Mouse (Mus musculus) gastrocnemius, adult 2 months (tissue): Measurements from ENCODE around the gene Cd59a. TPM values are rescaled to one million over a fixed set of nuclear protein-coding genes. Genes with fewer than 3 reads are reported as not detected.
A peak's percentile ranks its signal among the peaks of the same experiment; 100 is the strongest.

Experiments used
- DNase-seq: peaks from one replicate; pipeline ENCODE4 v3.0.0; 2022
- H3K27ac ChIP-seq: fragments of 200-600 bp; 2 replicates; pipeline ENCODE4 v1.8.1; 2022; ENCODE audit warnings: mild to moderate bottlenecking
- H3K4me3 ChIP-seq: fragments of 200-600 bp; 2 replicates; pipeline ENCODE4 v1.8.1; 2022; ENCODE audit warnings: mild to moderate bottlenecking, moderate library complexity
- CTCF ChIP-seq: fragments of 200-600 bp; IDR thresholded peaks from 2 replicates; pipeline ENCODE4 v1.8.1; 2022; ENCODE audit warnings: antibody characterized with exemption, mild to moderate bottlenecking, moderate library complexity
- intact Hi-C: fragments of 180-260 bp; cut with DNase I; formaldehyde crosslinking; loops from one replicate; pipeline ENCODE4 v1.15.1; 2025
- total RNA-seq, 2 experiments: library from RNA; stranded (reverse); gene quantifications; 2 replicates each; pipeline ENCODE4 v1.2.3; 2021

Cd59a gene
- total RNA-seq, 2 experiments from 2014 or later = 14.3 to 18.4 TPM

- intact Hi-C loops = loop anchor here (5.0 kb wide), 1 partner anchor 189 kb away; no protein-coding TSS in a partner anchor
- no peak for DNase-seq
- Histone ChIP-seq H3K4me3 (no peak overlapping the region), H3K27ac (no peak overlapping the region)
- no peak for TF ChIP-seq CTCF
These were observed 37.6 kb downstream of the Cd59a start for GRCm38 (mm10) chr2:104133042-104133810.

DNA sequence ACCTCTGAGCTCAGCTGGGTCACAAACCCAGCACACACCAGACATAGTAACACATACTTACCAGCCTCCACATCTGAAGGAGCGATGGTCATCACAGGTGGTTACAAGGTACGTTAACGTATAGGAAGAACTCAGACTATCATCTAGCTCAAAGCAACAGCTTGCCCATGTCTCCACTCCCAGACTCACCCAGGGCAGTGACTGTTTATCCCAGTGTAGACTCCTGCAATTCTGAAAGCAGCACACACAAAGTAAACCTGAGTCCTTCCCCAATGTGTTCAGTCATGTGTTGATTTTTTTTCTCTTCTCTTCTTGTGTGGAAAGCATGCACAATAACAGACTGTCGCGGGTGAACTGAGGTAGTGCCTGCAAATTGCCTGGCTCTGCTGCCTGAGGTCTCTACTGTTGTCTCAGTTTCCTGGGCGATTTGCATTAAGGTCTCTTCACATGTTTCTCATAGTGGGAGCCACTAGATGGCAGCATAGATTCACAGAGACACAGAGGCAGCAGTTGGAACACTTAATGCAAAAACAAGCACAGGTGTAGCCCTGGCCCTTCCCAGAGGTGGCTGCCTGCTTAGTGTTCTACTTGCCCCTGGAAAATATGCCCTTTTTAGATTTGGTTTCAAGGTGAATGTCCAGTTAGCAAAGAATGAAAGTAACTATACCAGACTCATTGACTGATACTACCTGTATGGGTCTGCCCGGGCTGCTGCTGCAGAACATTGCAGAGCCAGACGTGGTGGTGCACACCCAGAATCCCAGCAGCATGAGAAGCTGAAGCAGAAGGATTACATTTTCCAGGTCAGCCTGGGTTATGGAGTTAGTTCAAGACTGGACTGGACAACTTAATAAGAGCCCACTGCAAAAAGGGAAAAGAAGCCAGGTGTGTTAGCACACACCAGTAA is 38.8 kb downstream of the Cd59a start:
- intact Hi-C loops = loop anchor here (1.0 to 5.0 kb wide), 3 partner anchors 188 to 358 kb away; partner anchors contain the start of gene Hipk3
- no peak overlapping the region for H3K4me3 ChIP-seq
- peak; percentile 61 for DNase-seq
- peak; percentile 97 for TF ChIP-seq CTCF
- peak overlapping the region; percentile 63 for H3K27ac ChIP-seq

- 0 out of 2 replicates have a peak overlapping the region, but pooled peaks have one; percentile 31 for H3K27ac ChIP-seq
- no peak for TF ChIP-seq CTCF
- DNase-seq = no peak
- H3K4me3 ChIP-seq = no peak overlapping the region
- intact Hi-C loops = loop anchor here (5.0 kb wide), 1 partner anchor 356 kb away; the partner anchor contains the start of gene Hipk3
These were observed 40.3 kb downstream of the Cd59a start for GRCm38 (mm10) chr2:104135920-104136319.

DNA sequence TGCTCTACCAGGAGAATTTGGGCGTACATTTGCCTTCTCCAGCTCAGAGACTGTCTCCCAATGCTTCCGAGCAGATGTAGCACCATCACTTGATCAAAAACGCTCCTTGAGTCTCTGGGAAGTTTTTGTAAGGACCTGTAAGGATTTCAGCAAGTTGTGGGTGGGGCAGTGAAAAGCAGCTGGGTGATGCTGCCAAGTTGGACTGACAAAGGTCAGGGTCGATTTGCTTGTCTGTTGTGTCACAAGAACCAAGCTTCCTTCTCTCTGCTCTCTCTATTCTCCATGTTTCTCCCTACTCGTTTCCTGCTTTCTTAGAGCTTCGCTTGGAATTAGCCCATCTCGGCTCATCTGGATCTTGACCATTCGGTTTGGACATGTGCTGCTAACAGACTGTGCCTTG is 46.5 kb downstream of the Cd59a start:
- Histone ChIP-seq H3K27ac (no peak overlapping the region), H3K4me3 (no peak overlapping the region)
- no peak for DNase-seq
- no peak for TF ChIP-seq CTCF
- intact Hi-C loops = no loop called here

DNA sequence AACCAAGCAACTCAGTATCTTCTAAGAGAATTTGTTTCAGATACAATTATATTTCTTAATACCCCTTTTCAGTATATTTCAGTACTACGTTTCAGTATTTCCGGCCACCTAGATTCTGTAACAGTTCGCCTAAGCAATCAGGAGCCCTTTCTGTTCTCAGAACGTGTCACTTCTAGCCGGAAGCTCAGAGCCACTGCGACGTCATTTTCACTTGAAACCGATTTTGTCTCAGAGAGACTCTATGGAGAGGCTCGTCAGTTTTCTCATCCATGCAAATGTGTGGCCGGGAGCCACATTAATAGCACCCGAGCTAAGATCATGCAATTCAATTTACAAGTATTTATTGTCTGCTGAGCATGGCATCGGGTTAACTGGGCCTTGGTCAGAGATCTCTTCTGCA is 48.4 kb downstream of the Cd59a start:
- Histone ChIP-seq H3K27ac (no peak overlapping the region), H3K4me3 (no peak overlapping the region)
- no peak for TF ChIP-seq CTCF
- intact Hi-C loops = no loop called here
- DNase-seq = no peak

- peak; percentile 50 for DNase-seq
- H3K27ac ChIP-seq = no peak overlapping the region; the same call in 1 of the 2 replicates
- TF ChIP-seq CTCF = peak; percentile 27; the same call in 1 of the 2 replicates
- no peak overlapping the region for H3K4me3 ChIP-seq
- intact Hi-C loops = no loop called here
These were observed 50.4 kb downstream of the Cd59a start for GRCm38 (mm10) chr2:104145983-104146382.

DNA sequence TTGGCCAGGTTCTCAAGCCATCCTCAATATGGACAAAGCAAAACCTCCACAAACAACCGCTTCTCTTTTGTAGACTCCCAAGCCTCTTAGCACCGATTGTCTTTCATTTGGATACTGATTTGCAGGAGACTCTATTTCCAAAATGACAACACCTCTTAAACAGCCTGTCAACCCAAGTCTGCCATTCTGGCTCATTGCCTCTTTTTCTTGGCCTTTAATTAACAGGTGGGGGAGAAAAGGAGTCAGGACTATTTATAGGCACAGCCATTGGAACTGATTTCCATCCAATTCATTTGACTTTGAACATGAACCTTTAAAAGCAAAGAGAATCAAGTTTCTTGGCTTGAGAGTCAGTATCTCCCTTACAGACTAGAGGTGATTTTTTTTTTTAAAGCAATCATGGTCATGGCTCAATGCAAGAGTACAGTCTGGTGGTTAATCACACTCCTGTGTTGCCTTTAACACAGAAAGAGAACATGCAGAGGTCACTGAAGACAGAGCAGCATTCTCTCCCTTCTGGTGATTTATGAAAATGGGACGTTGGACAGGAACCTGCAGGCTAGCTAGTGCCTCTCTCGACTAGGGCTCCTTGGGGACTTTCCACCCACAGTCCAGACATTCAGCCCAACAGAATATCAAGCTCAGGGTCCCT is 52.4 kb downstream of the Cd59a start:
- Histone ChIP-seq H3K4me3 (no peak overlapping the region), H3K27ac (peak overlapping the region; percentile 89)
- no peak for DNase-seq
- TF ChIP-seq CTCF = no peak
- intact Hi-C loops = no loop called here

DNA sequence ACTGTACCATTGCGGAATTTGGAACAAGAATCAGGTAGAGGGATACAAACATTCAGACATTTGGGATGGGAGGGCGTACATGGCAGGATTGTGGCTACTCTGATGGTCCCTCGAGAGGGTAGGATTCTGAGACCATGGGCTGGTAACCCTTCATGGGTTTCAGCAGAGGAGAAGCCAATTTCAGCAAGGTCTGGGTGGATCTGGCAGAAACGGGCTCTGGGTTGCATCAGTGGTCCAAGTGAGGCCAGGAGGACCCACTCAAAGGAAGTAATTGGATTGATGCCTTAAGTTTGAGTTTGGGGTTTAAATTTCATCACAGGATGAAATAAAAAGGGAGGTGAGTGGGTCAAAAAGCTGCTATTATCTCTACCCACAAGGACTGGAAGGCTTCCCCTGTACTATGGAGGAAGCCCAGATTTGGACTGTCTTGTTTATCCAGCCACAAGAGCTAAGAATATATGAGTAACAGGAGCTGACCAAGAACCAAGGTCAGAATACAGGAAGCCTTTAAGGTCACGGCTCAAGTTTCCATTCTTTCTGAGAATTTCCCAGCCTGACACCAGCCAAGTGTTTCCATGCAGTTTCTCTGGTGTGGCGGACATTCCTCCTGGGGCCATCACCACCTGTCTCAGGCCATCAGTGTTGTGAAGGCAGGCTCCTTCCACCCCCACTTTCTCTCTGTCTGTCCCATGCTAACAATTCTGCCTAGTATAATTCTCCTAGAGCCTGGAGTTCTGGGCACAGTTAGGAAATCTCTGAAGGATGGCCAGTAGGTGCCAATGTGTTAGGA is 55.2 kb downstream of the Cd59a start:
- TF ChIP-seq CTCF = no peak
- intact Hi-C loops = loop anchor here (2.0 kb wide), 1 partner anchor 48 kb away; no protein-coding TSS in a partner anchor
- Histone ChIP-seq H3K27ac (peak overlapping the region; percentile 89), H3K4me3 (no peak overlapping the region)
- DNase-seq = peak; percentile 68

GRCm38 (mm10) chr2:104153345-104153744 is 57.7 kb downstream of the Cd59a start:
- no peak for DNase-seq
- Histone ChIP-seq H3K27ac (peak overlapping the region; percentile 89; the same call in 1 of the 2 replicates), H3K4me3 (no peak overlapping the region)
- intact Hi-C loops = no loop called here
- TF ChIP-seq CTCF = no peak

DNA sequence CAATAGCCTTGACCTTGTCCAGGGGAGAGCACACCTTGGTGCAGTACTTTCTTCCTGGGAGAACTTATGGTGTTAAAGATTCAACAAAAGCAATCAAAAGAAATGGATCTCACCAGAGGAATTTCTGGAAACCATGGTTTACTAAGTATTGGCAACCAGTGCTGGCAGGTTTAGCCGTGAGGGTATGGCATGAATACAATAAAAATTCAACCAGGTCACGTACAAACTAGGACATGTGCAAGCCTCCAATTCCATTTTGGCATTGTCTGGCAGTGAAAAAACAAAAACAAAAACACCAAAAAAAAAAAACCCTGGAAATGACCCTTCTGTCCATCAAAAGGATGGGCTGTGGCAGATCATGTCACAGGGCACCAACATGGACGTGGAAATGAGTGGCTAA is 58.3 kb downstream of the Cd59a start:
- no peak for TF ChIP-seq CTCF
- DNase-seq = no peak
- intact Hi-C loops = no loop called here
- Histone ChIP-seq H3K27ac (no peak overlapping the region), H3K4me3 (no peak overlapping the region)

- intact Hi-C loops = no loop called here
- DNase-seq = no peak
- no peak overlapping the region; the same call in 1 of the 2 replicates for H3K27ac ChIP-seq
- TF ChIP-seq CTCF = no peak
- no peak overlapping the region for H3K4me3 ChIP-seq
These were observed 62.2 kb downstream of the Cd59a start for GRCm38 (mm10) chr2:104157831-104158230.

- intact Hi-C loops = no loop called here
- no peak for TF ChIP-seq CTCF
- Histone ChIP-seq H3K27ac (no peak overlapping the region), H3K4me3 (no peak overlapping the region)
- DNase-seq = no peak
These were observed 67.8 kb downstream of the Cd59a start for GRCm38 (mm10) chr2:104163418-104163817.
